In genomic region chr3:102242854-102243253, GRCm38 (mm10) we compare ENCODE assay signal across 8 mouse cellular contexts. TPM values are rescaled to one million over a fixed set of nuclear protein-coding genes. Genes with fewer than 3 reads are reported as not detected.
DNase-seq lines count a peak whose midpoint lies in the region.

No protein-coding gene starts in this region.

- DNase-seq in adrenal gland, adult 2 months: peak; percentile 13
- no peak for DNase-seq in adrenal gland, adult 18-20 months (ENCODE audit: low spot score in 2 of 2)
- DNase-seq in ovary, postnatal 14 days (ENCODE audit: low spot score): peak; percentile 25
- DNase-seq in ovary, postnatal 36 days (ENCODE audit: low spot score): no peak
- DNase-seq in frontal cortex, postnatal 36 days (ENCODE audit: low spot score in 2 of 2): peak; percentile 26 to 59
- peak; percentile 61 to 77 for DNase-seq in layer of hippocampus, postnatal 14 days (ENCODE audit: low spot score in 2 of 2)
- DNase-seq in retina, embryonic 14.5 days (ENCODE audit: low spot score): peak; percentile 73
- no peak for DNase-seq in B cell, adult 2 months

RNA-seq across cellular contexts. Expression of gene Vangl1, which starts 38.4 kb away (rescaled TPM):
- total RNA-seq in adrenal gland, adult 2 months (2021): 10 to 100 TPM; 33.2 to 33.4 TPM
- 19.4 and 27.3 TPM in 2 replicates for polyA plus RNA-seq in adrenal gland, adult 2 months (2012; rRNA removed)
- total RNA-seq in adrenal gland, adult 18-20 months (2021): 10 to 100 TPM; 20.7 to 28.0 TPM
- total RNA-seq in layer of hippocampus, postnatal 14 days (2021): 10 to 100 TPM in 1 of 2 experiments, 1 to 10 TPM in 1; 9.2 to 12.5 TPM

Comparison
In these comparisons a context has a peak if more than half of its experiments do, and no peak if none do; other contexts are left out.
1. DNase-seq: peak in adrenal gland, adult 2 months (single experiment), ovary, postnatal 14 days (single experiment), frontal cortex, postnatal 36 days (2 of 2), layer of hippocampus, postnatal 14 days (2 of 2) and retina, embryonic 14.5 days (single experiment); none in adrenal gland, adult 18-20 months (0 of 2), ovary, postnatal 36 days (single experiment) and B cell, adult 2 months (0 of 2).